17 mouse cellular contexts compared by ENCODE assay signal in genomic region chr15:86146922-86147321, GRCm38 (mm10).
"Had no signal": no experiment of that assay in that cellular context is flagged by ENCODE, and none has a peak within 500 bp of the region (broad histone marks: within the 10 kb centered on the region; RNA-seq: fewer than 3 reads in every experiment).

No protein-coding gene starts in this region.

- H3K9me3 ChIP-seq: midbrain, embryonic 12.5 days; midbrain, embryonic 15.5 days; neural tube, embryonic 12.5 days; neural tube, embryonic 15.5 days; stomach, embryonic 15.5 days had no signal

- H3K4me2 ChIP-seq: liver, embryonic 11.5 days; lung, embryonic 14.5 days; midbrain, embryonic 12.5 days; midbrain, embryonic 15.5 days; neural tube, embryonic 12.5 days; neural tube, embryonic 15.5 days; stomach, embryonic 15.5 days had no signal

- ATAC-seq: intestine, postnatal 0 days; liver, postnatal 0 days; lung, postnatal 0 days; midbrain, embryonic 15.5 days had no signal

- H3K27ac ChIP-seq: liver, embryonic 14.5 days; macrophage; midbrain, embryonic 12.5 days; midbrain, embryonic 15.5 days; neural tube, embryonic 12.5 days; neural tube, embryonic 15.5 days; stomach, embryonic 15.5 days had no signal

- H3K4me1 ChIP-seq: midbrain, embryonic 12.5 days; midbrain, embryonic 15.5 days; neural tube, embryonic 12.5 days; neural tube, embryonic 15.5 days; stomach, embryonic 15.5 days had no signal

- DNase-seq: liver, postnatal 0 days; lung, embryonic 14.5 days; right cerebral cortex, adult 18-20 months; right cerebral cortex, postnatal 14 days; right cerebral cortex, postnatal 4 days; thymus, adult 2 months; thymus, postnatal 25 days had no signal

- H3K9ac ChIP-seq: liver, embryonic 14.5 days; liver, postnatal 0 days; lung, embryonic 14.5 days; midbrain, embryonic 12.5 days; midbrain, embryonic 15.5 days; neural tube, embryonic 12.5 days; neural tube, embryonic 15.5 days; stomach, embryonic 15.5 days had no signal

- H3K27me3 ChIP-seq: midbrain, embryonic 12.5 days; midbrain, embryonic 15.5 days; neural tube, embryonic 12.5 days; neural tube, embryonic 15.5 days; stomach, embryonic 15.5 days had no signal

- H3K4me3 ChIP-seq: midbrain, embryonic 12.5 days; midbrain, embryonic 15.5 days; neural tube, embryonic 12.5 days; neural tube, embryonic 15.5 days; stomach, embryonic 15.5 days had no signal
